Mouse (Mus musculus) bone marrow, adult 2 months (tissue): ENCODE measurements around the gene Apobec2.

Source experiments
- CTCF ChIP-seq: fragments of 200-500 bp; IDR thresholded peaks from 2 replicates; pipeline ENCODE4 v1.5.1; 2011; ENCODE audit warnings: low read length, control low read depth; ENCODE audit not compliant: control insufficient read depth, insufficient read depth
- POLR2A ChIP-seq: fragments of 200-500 bp; IDR thresholded peaks from 2 replicates; pipeline ENCODE4 v1.6.1; 2011; ENCODE audit warnings: low read depth, mild to moderate bottlenecking, control low read depth, low read length, borderline replicate concordance; ENCODE audit not compliant: control insufficient read depth

- no peak for TF ChIP-seq CTCF
- no peak for TF ChIP-seq POLR2A
These were observed 13.2 kb downstream of the Apobec2 start for GRCm38 (mm10) chr17:48419571-48419970.
